ENCODE assay signal across 24 mouse cellular contexts in genomic region chr14:72885824-72886223, GRCm38 (mm10).
DNase-seq lines count a peak whose midpoint lies in the region; ATAC-seq and TF ChIP-seq lines count a peak whose summit lies in the region.
"Had no signal": no experiment of that assay in that cellular context is flagged by ENCODE, and none has a peak within 500 bp of the region (broad histone marks: within the 10 kb centered on the region; RNA-seq: fewer than 3 reads in every experiment).

No protein-coding gene starts in this region.

- no peak overlapping the region for H3K4me3 ChIP-seq in lung, embryonic 16.5 days (ENCODE audit: low read length)
- no peak overlapping the region for H3K4me3 ChIP-seq in embryonic fibroblast, embryonic 13.5 days (ENCODE audit: insufficient read depth, low read length)
- no peak overlapping the region for H3K4me3 ChIP-seq in forebrain, embryonic 16.5 days (replicated peaks; ENCODE audit: low read length)
- no peak overlapping the region for H3K4me3 ChIP-seq in kidney, adult 2 months (ENCODE audit: insufficient read depth, low read depth, low read length)
- H3K4me3 ChIP-seq: embryonic facial prominence, embryonic 10.5 days; embryonic facial prominence, embryonic 12.5 days; erythroblast, embryonic 14.5 days; forebrain, embryonic 10.5 days; forebrain, embryonic 12.5 days had no signal

- H3K4me2 ChIP-seq in lung, embryonic 16.5 days (ENCODE audit: low read depth, low read length): no peak overlapping the region
- H3K4me2 ChIP-seq in forebrain, embryonic 16.5 days (ENCODE audit: low read length): no peak overlapping the region
- H3K4me2 ChIP-seq: embryonic facial prominence, embryonic 12.5 days; forebrain, embryonic 12.5 days had no signal

- no peaks in the 10 kb centered on the region for H3K36me3 ChIP-seq in lung, embryonic 16.5 days (ENCODE audit: control insufficient read depth, insufficient read depth, low read length)
- H3K36me3 ChIP-seq in forebrain, embryonic 16.5 days (ENCODE audit: control insufficient read depth, insufficient read depth): no peaks in the 10 kb centered on the region
- no peaks in the 10 kb centered on the region for H3K36me3 ChIP-seq in kidney, adult 2 months (ENCODE audit: control insufficient read depth, insufficient read depth, low read length)
- H3K36me3 ChIP-seq: embryonic facial prominence, embryonic 10.5 days; embryonic facial prominence, embryonic 12.5 days; forebrain, embryonic 10.5 days; forebrain, embryonic 12.5 days had no signal

- DNase-seq in lung, adult 18-20 months: no peak
- no peak for DNase-seq in kidney, adult 2 months
- DNase-seq: adrenal gland, adult 8-10 months; adrenal gland, postnatal 14 days; adrenal gland, postnatal 36 days; B cell, adult 2 months; cerebellum, adult 11-12 months; cerebellum, adult 2 months; cerebellum, adult 9-10 months; cerebellum, postnatal 10 days; cerebellum, postnatal 25 days; forebrain, postnatal 0 days had no signal

- ATAC-seq in lung, embryonic 16.5 days (ENCODE audit: low read depth): no peak
- ATAC-seq in forebrain, embryonic 16.5 days: no peak
- ATAC-seq: activated CD4-positive, CD25-positive, alpha-beta regulatory T cell, adult 4 months; CD4-positive, CD25-positive, alpha-beta regulatory T cell, adult 4 months; forebrain, embryonic 14.5 days; forebrain, postnatal 0 days; Patski had no signal

- peaks cover 7% of the 10 kb centered on the region for H3K4me1 ChIP-seq in lung, embryonic 16.5 days (replicated peaks; ENCODE audit: control insufficient read depth, insufficient read depth, low read length)
- H3K4me1 ChIP-seq in embryonic fibroblast, embryonic 13.5 days (ENCODE audit: control insufficient read depth, insufficient read depth, low read length): peaks cover 14% of the 10 kb centered on the region
- H3K4me1 ChIP-seq in forebrain, embryonic 16.5 days (replicated peaks; ENCODE audit: control insufficient read depth, insufficient read depth, low read length): no peaks in the 10 kb centered on the region; the same call in 1 of the 2 replicates
- H3K4me1 ChIP-seq in kidney, adult 2 months (ENCODE audit: control insufficient read depth, insufficient read depth, low read length): 0 out of 2 replicates have a peak, but pooled peaks cover 2% of the 10 kb centered on the region
- H3K4me1 ChIP-seq: embryonic facial prominence, embryonic 12.5 days; forebrain, embryonic 10.5 days; forebrain, embryonic 12.5 days had no signal

- no peaks in the 10 kb centered on the region for H3K27me3 ChIP-seq in lung, embryonic 16.5 days (ENCODE audit: control insufficient read depth, insufficient read depth, low read depth, low read length)
- H3K27me3 ChIP-seq in forebrain, embryonic 16.5 days (replicated peaks; ENCODE audit: control insufficient read depth, insufficient read depth, low read length): no peaks in the 10 kb centered on the region
- no peaks in the 10 kb centered on the region for H3K27me3 ChIP-seq in kidney, adult 2 months (replicated peaks; ENCODE audit: control insufficient read depth, insufficient read depth, low read length)
- H3K27me3 ChIP-seq: embryonic facial prominence, embryonic 12.5 days; forebrain, embryonic 12.5 days; Patski had no signal

- 74% methylated on average over 4 of the region's 4 CpGs for WGBS in lung, embryonic 16.5 days
- WGBS in forebrain, embryonic 16.5 days: 89% methylated on average over 4 of the region's 4 CpGs
- WGBS in kidney, adult 2 months: 85% methylated on average over 4 of the region's 4 CpGs

- TF ChIP-seq CTCF in embryonic fibroblast, embryonic 13.5 days (IDR thresholded peaks at IDR 0.05; ENCODE audit: borderline replicate concordance, insufficient read depth, low read length): no peak
- no peak for TF ChIP-seq CTCF in kidney, adult 2 months (conservative IDR thresholded peaks at IDR 0.05; ENCODE audit: insufficient read depth, insufficient read length, low read depth, low read length)

- H3K9me3 ChIP-seq in lung, embryonic 16.5 days (ENCODE audit: control insufficient read depth, low read length): no peaks in the 10 kb centered on the region
- H3K9me3 ChIP-seq in forebrain, embryonic 16.5 days (ENCODE audit: control insufficient read depth, low read length): no peaks in the 10 kb centered on the region
- H3K9me3 ChIP-seq: embryonic facial prominence, embryonic 10.5 days; embryonic facial prominence, embryonic 12.5 days; forebrain, embryonic 10.5 days; forebrain, embryonic 12.5 days had no signal

- TF ChIP-seq POLR2A in embryonic fibroblast, embryonic 13.5 days (IDR thresholded peaks at IDR 0.05; ENCODE audit: low read depth, low read length): no peak
- no peak for TF ChIP-seq POLR2A in kidney, adult 2 months (IDR thresholded peaks at IDR 0.05; ENCODE audit: low read depth, low read length)

- H3K27ac ChIP-seq in lung, embryonic 16.5 days (ENCODE audit: low read length): peak overlapping the region; percentile 31; the same call in 1 of the 2 replicates
- H3K27ac ChIP-seq in embryonic fibroblast, embryonic 13.5 days (ENCODE audit: insufficient read depth, low read length): peak overlapping the region; percentile 88
- H3K27ac ChIP-seq in forebrain, embryonic 16.5 days (ENCODE audit: low read length): no peak overlapping the region
- H3K27ac ChIP-seq in kidney, adult 2 months (ENCODE audit: insufficient read depth, low read depth, low read length): no peak overlapping the region
- H3K27ac ChIP-seq: embryonic facial prominence, embryonic 10.5 days; embryonic facial prominence, embryonic 12.5 days; forebrain, embryonic 10.5 days; forebrain, embryonic 12.5 days had no signal

- H3K9ac ChIP-seq in lung, embryonic 16.5 days (ENCODE audit: low read length): no peak overlapping the region
- no peak overlapping the region for H3K9ac ChIP-seq in forebrain, embryonic 16.5 days (replicated peaks; ENCODE audit: low read depth, low read length)
- H3K9ac ChIP-seq: embryonic facial prominence, embryonic 12.5 days; forebrain, embryonic 12.5 days; forebrain, postnatal 0 days had no signal

Comparison
In these comparisons a context has a peak if more than half of its experiments do, and no peak if none do; other contexts are left out.
1. H3K27ac ChIP-seq: peak in lung, embryonic 16.5 days (single experiment) and embryonic fibroblast, embryonic 13.5 days (single experiment); none in forebrain, embryonic 16.5 days (single experiment) and kidney, adult 2 months (single experiment).